Mouse (Mus musculus) midbrain, embryonic 16.5 days (tissue): ENCODE measurements at regions not wholly inside any gene's neighbourhood (a gene's known extent, or its start where the extent isn't known, plus 50 kb on each side); places are given as distances from the start of the nearest gene placed in this dataset.

Experiments
- ATAC-seq: fragments of 200-750 bp; cut with Nextera tagmentation; 2 replicates; pipeline ENCODE4 v1.8.0; 2017; ENCODE audit warnings: moderate TSS enrichment
- H3K27ac ChIP-seq: fragments of 300-500 bp; sonication (generic); 2 replicates; pipeline ENCODE4 v1.5.1; 2014; ENCODE audit warnings: mild to moderate bottlenecking, low read length, mixed read lengths
- H3K27me3 ChIP-seq: fragments of 300-500 bp; sonication (generic); 2 replicates; pipeline ENCODE4 v1.6.1; 2014; ENCODE audit warnings: low read depth, low read length, mixed read lengths; ENCODE audit not compliant: control insufficient read depth, insufficient read depth
- H3K36me3 ChIP-seq: fragments of 300-500 bp; sonication (generic); 2 replicates; pipeline ENCODE4 v1.6.1; 2014; ENCODE audit warnings: mild to moderate bottlenecking, low read length, moderate library complexity, mixed read lengths; ENCODE audit not compliant: control insufficient read depth, insufficient read depth
- H3K4me1 ChIP-seq: fragments of 300-500 bp; sonication (generic); 2 replicates; pipeline ENCODE4 v1.6.1; 2014; ENCODE audit warnings: mild to moderate bottlenecking, low read length, mixed read lengths; ENCODE audit not compliant: control insufficient read depth, insufficient read depth
- H3K4me2 ChIP-seq: fragments of 300-500 bp; sonication (generic); 2 replicates; pipeline ENCODE4 v1.6.1; 2014; ENCODE audit warnings: mild to moderate bottlenecking, low read length, mixed read lengths
- H3K4me3 ChIP-seq: fragments of 300-500 bp; sonication (generic); 2 replicates; pipeline ENCODE4 v1.5.1; 2014; ENCODE audit warnings: low read depth, mild to moderate bottlenecking, low read length, moderate library complexity, mixed read lengths
- H3K9ac ChIP-seq: fragments of 300-500 bp; sonication (generic); 2 replicates; pipeline ENCODE4 v1.6.1; 2014; ENCODE audit warnings: low read depth, low read length, mixed read lengths
- H3K9me3 ChIP-seq: fragments of 300-500 bp; sonication (generic); replicated peaks from 2 replicates; pipeline ENCODE4 v1.6.1; 2014; ENCODE audit warnings: mild to moderate bottlenecking, low read length, mixed read lengths; ENCODE audit not compliant: control insufficient read depth, poor library complexity, severe bottlenecking
- WGBS: fragments of 180-500 bp; shearing (Covaris S2); extraction: QIAGEN DNeasy Blood & Tissue Kit; methylation state at CpG from one replicate; pipeline ENCODE4 v1.1.7; 2014; 5-methylcytosine and 5-hydroxymethylcytosine counted together

- 41% methylated on average over 1 of the region's 1 CpGs for WGBS
- H3K9me3 ChIP-seq = no peaks in the 10 kb centered on the region
- no peaks in the 10 kb centered on the region for H3K4me1 ChIP-seq
- no peak overlapping the region for H3K9ac ChIP-seq
- ATAC-seq = no peak
- H3K36me3 ChIP-seq = no peaks in the 10 kb centered on the region
- H3K27me3 ChIP-seq = no peaks in the 10 kb centered on the region
- H3K4me3 ChIP-seq = no peak overlapping the region
- H3K4me2 ChIP-seq = no peak overlapping the region
- H3K27ac ChIP-seq = no peak overlapping the region
These were observed 88.1 kb upstream of the Usp51 start for GRCm38 (mm10) chrX:152918212-152918611.

- H3K27me3 ChIP-seq = no peaks in the 10 kb centered on the region
- H3K36me3 ChIP-seq = no peaks in the 10 kb centered on the region
- H3K9me3 ChIP-seq = no peaks in the 10 kb centered on the region
- no peaks in the 10 kb centered on the region for H3K4me1 ChIP-seq
- no peak overlapping the region for H3K9ac ChIP-seq
- no peak overlapping the region for H3K4me3 ChIP-seq
- no peak overlapping the region for H3K4me2 ChIP-seq
- no peak for ATAC-seq
- 52% methylated on average over 3 of the region's 3 CpGs for WGBS
- H3K27ac ChIP-seq = no peak overlapping the region
These were observed 79.3 kb upstream of the Usp51 start for GRCm38 (mm10) chrX:152926991-152927390.

GRCm38 (mm10) chrX:152946201-152946600, 60.1 kb upstream of the Usp51 start:
- Histone ChIP-seq H3K9me3 (no peaks in the 10 kb centered on the region), H3K4me1 (no peaks in the 10 kb centered on the region), H3K4me3 (no peak overlapping the region), H3K27me3 (no peaks in the 10 kb centered on the region), H3K9ac (no peak overlapping the region), H3K36me3 (no peaks in the 10 kb centered on the region), H3K27ac (no peak overlapping the region), H3K4me2 (no peak overlapping the region)
- 27% methylated on average over 3 of the region's 3 CpGs for WGBS
- peak; percentile 81; the same call in 1 of the 2 replicates for ATAC-seq
